Mouse (Mus musculus) ES-E14 (cell line): ENCODE measurements around the gene Gpr84. TPM values are rescaled to one million over a fixed set of nuclear protein-coding genes. Genes with fewer than 3 reads are reported as not detected.

Experiments used
- DNase-seq: peaks from one replicate; pipeline ENCODE4 v3.0.0-alpha.2; 2013; ENCODE audit warnings: low read depth, low spot score
- H3K27ac ChIP-seq: 2 replicates; pipeline ENCODE4 v1.5.1; 2012; ENCODE audit warnings: low read depth, mild to moderate bottlenecking, low read length, moderate library complexity, mixed read lengths; ENCODE audit not compliant: poor library complexity, insufficient read depth, severe bottlenecking
- H3K36me3 ChIP-seq: 2 replicates; pipeline ENCODE4 v1.6.1; 2012; ENCODE audit warnings: mild to moderate bottlenecking, low read length, moderate library complexity, mixed read lengths; ENCODE audit not compliant: control insufficient read depth, poor library complexity, insufficient read depth, severe bottlenecking
- H3K4me1 ChIP-seq, 2 experiments: fragments of 150-350 bp in 1 of 2; sonication (generic) in 1 of 2; 2 replicates each; pipeline ENCODE4 v1.6.1; 2012; ENCODE audit warnings: low read length in 2 of 2, mild to moderate bottlenecking in 1 of 2, mixed read lengths in 1 of 2; ENCODE audit not compliant: control insufficient read depth in 2 of 2, insufficient read depth in 2 of 2, poor library complexity in 1 of 2
- H3K4me3 ChIP-seq, 2 experiments: fragments of 150-350 bp in 1 of 2; sonication (generic) in 1 of 2; 2 replicates each; pipeline ENCODE4 v1.5.1; 2012; ENCODE audit warnings: low read length in 2 of 2, low read depth in 1 of 2, mild to moderate bottlenecking in 1 of 2, mixed read lengths in 1 of 2; ENCODE audit not compliant: insufficient read depth in 1 of 2, poor library complexity in 1 of 2, severe bottlenecking in 1 of 2
- H3K9ac ChIP-seq: 2 replicates; pipeline ENCODE4 v1.6.1; 2012; ENCODE audit warnings: low read depth, mild to moderate bottlenecking, low read length, mixed read lengths; ENCODE audit not compliant: poor library complexity, insufficient read depth, severe bottlenecking
- H3K9me3 ChIP-seq: fragments of 150-350 bp; sonication (generic); 2 replicates; pipeline ENCODE4 v1.6.1; 2012; ENCODE audit warnings: low read depth, mild to moderate bottlenecking, low read length; ENCODE audit not compliant: control insufficient read depth, insufficient read depth
- CHD2 ChIP-seq: IDR thresholded peaks from 2 replicates; pipeline ENCODE4 v1.6.1; 2014; ENCODE audit warnings: mild to moderate bottlenecking, low read depth, low read length, inconsistent platforms
- HCFC1 ChIP-seq: IDR thresholded peaks from 2 replicates; pipeline ENCODE4 v1.6.1; 2012; ENCODE audit warnings: low read length, inconsistent platforms, borderline replicate concordance; ENCODE audit not compliant: insufficient read depth
- MAFK ChIP-seq: IDR thresholded peaks from 2 replicates; pipeline ENCODE4 v1.6.1; 2014; ENCODE audit warnings: mild to moderate bottlenecking, low read depth, low read length, inconsistent platforms; ENCODE audit not compliant: insufficient read depth
- ZC3H11A ChIP-seq: IDR thresholded peaks from 2 replicates; pipeline ENCODE4 v1.6.1; 2012; ENCODE audit warnings: low read depth, mild to moderate bottlenecking, inconsistent platforms, low read length, borderline replicate concordance
- ZNF384 ChIP-seq: IDR thresholded peaks from 2 replicates; pipeline ENCODE4 v1.6.1; 2012; ENCODE audit warnings: low read depth, low read length, inconsistent platforms
- in situ Hi-C, 2 experiments: fragments of 600-800 bp; cut with MboI; formaldehyde crosslinking; loops; one replicate each; pipeline ENCODE4 v1.15.1; 2025; ENCODE audit warnings: low sequenced_read_pairs in 2 of 2, inconsistent platforms in 1 of 2; ENCODE audit not compliant: unreplicated experiment in 2 of 2
- total RNA-seq: library from RNA; depleted of rRNA; stranded (reverse); fragments of 300-350 nt; gene quantifications from 2 replicates; pipeline ENCODE4 v1.2.3, GENCODE M21; 2012

Gene Gpr84
- total RNA-seq, 1 experiment = 0.40 TPM

DNA sequence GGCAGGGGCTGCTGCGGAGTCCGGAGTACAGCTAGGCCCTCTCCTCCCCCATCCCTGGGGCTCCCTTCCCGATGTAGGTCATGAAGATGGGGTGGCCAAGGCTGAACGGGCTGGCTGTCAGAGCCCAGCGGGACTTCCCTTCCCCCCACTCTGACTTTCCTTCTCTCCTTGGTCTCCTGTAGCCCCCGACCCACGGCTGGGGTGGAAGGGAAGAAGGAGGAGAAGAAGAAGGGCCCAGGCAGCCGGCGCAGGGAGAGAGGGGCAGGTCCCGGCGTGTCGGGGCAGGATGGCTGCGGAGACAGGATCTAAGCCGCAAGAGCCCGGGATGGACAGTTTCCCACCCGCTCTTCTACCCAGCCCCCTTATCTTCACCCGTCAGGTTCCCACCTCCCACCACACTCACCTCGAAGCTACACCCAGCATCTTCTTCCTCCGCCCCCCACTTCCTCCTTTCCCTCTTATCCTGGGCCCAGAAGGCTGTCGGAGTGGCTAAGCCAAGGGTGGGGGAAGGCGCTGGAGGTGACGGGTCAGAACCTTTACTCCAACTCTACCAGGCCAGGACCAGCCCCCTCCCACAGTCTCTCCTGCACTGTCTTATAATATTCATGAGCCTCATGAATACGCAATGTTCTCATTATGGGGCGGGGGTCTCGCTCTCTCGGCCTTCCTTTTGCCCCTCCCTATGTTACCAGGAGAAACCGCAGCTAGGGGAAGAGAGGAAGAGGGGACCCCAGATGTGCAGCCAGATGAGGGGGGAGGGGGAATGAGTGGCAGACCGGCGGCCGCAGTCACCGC lies 29.0 kb upstream of the Gpr84 start:
- Histone ChIP-seq H3K9me3 (no peaks in the 10 kb centered on the region), H3K4me1 (peaks cover 11 to 48% of the 10 kb centered on the region in 2 experiments; a peak in 3 of 4 replicates), H3K4me3 (peak overlapping the region; percentile 71 to 88), H3K9ac (peak overlapping the region; percentile 13), H3K27ac (no peak overlapping the region), H3K36me3 (peaks cover 6% of the 10 kb centered on the region)
- no peak for DNase-seq
- TF ChIP-seq MAFK (no peak), ZC3H11A (no peak), ZNF384 (no peak), HCFC1 (no peak), CHD2 (no peak)
- in situ Hi-C loops = no loop called here

DNA sequence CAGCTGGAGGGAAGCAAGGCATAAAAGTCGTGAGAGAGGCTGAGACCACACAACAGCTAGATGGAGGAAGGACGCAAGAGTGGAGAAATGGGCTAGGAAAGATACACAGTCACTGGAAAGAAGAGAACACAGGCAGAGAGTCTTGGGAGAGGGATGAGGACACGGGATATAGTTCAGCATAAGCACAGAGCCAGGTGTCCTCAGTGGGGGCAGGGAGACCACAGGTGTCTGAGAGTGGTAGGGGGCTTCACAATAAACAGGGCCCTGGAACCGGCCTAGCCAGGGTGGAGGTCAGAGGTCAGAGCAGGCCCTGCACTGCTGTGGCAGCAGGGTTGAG lies 28.4 kb upstream of the Gpr84 start:
- peak overlapping the region; percentile 13; the same call in 1 of the 2 replicates for H3K9ac ChIP-seq

GRCm38 (mm10) chr15:103336996-103337667 lies 26.7 kb upstream of the Gpr84 start:
- in situ Hi-C loops = no loop called here
- no peak overlapping the region; the same call in 1 of the 2 replicates for H3K27ac ChIP-seq

More for the DNA sequence above, 28.4 kb upstream of the Gpr84 start:
- in situ Hi-C loops = no loop called here
- H3K9me3 ChIP-seq = no peaks in the 10 kb centered on the region
- TF ChIP-seq MAFK (no peak), HCFC1 (no peak), CHD2 (no peak), ZNF384 (no peak), ZC3H11A (no peak)
- no peak for DNase-seq
- H3K4me1 ChIP-seq = peaks cover 11 to 52% of the 10 kb centered on the region in 2 experiments; a peak in 3 of 4 replicates
- no peak overlapping the region for H3K27ac ChIP-seq
- peaks cover under 1% of the 10 kb centered on the region; the same call in 1 of the 2 replicates for H3K36me3 ChIP-seq
- H3K4me3 ChIP-seq = peak overlapping the region; percentile 71 to 88; a peak in 3 of 4 replicates

DNA sequence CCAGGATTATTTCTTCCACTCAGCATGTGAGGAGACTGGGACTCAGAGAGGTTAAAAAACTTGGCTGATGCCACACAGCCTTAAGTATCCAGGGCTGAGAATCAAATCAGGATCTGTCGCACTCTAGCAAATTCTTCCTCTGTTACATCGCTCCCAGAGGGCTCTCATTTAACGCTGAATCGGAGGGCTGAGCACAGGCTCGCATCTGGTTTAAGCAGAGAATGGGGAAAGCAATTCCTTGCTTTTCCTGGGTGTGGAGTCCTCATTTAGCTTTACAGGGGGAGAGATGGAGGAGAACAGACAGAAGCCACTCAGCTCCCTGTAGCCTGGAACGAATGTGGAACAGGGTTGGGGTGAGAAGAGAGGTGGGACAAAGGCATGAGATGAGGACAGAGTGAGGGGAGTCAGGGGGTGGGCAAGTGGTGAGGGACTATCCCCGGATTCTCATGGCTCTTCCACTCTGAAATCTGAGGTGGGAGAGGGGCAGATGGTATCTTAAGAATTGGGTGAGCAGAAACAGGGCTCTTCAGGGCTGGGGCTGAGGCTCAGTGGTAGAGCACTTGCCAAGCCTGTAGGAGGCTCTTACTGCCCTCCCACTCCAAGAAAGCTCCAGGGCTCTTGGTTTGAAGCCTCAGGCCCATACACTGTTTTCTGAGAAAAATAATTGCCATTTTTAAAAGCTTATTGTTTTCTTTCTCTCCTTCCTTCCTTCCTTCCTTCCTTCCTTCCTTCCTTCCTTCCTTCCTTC lies 25.2 kb upstream of the Gpr84 start:
- H3K4me3 ChIP-seq = no peak overlapping the region
- H3K27ac ChIP-seq = no peak overlapping the region
- in situ Hi-C loops = no loop called here
- peaks cover 8 to 52% of the 10 kb centered on the region in 2 experiments for H3K4me1 ChIP-seq
- no peaks in the 10 kb centered on the region for H3K9me3 ChIP-seq
- H3K36me3 ChIP-seq = no peaks in the 10 kb centered on the region
- H3K9ac ChIP-seq = no peak overlapping the region
- no peak for TF ChIP-seq HCFC1
- no peak for TF ChIP-seq CHD2
- no peak for TF ChIP-seq MAFK
- no peak for TF ChIP-seq ZNF384
- TF ChIP-seq ZC3H11A = no peak
- DNase-seq = no peak

More at GRCm38 (mm10) chr15:103336996-103337667, 26.7 kb upstream of the Gpr84 start:
- H3K4me1 ChIP-seq = peaks cover 11 to 60% of the 10 kb centered on the region in 2 experiments
- no peaks in the 10 kb centered on the region for H3K9me3 ChIP-seq
- DNase-seq = no peak
- H3K36me3 ChIP-seq = no peaks in the 10 kb centered on the region
- H3K9ac ChIP-seq = no peak overlapping the region
- H3K4me3 ChIP-seq = peak overlapping the region in 1 of 2 experiments; percentile 12; a peak in 1 of 4 replicates
- no peak for TF ChIP-seq CHD2
